Mouse (Mus musculus) spleen, adult 10 weeks (tissue): ENCODE measurements around the gene Dgat2l6. TPM values are rescaled to one million over a fixed set of nuclear protein-coding genes. Genes with fewer than 3 reads are reported as not detected.

Source experiments
- polyA plus RNA-seq: library from polyadenylated mRNA; stranded (reverse); fragments of 350-450 nt; fragmentation: Illumina TruSeq; extraction: RNeasy Lipid Tissue Mini Kit (QIAGEN cat#74804); gene quantifications from one replicate; pipeline ENCODE4 v1.2.3, GENCODE M21; 2015; ENCODE audit warnings: low replicate concordance; ENCODE audit not compliant: insufficient read depth

The Dgat2l6 gene
- polyA plus RNA-seq, result not detected

GRCm38 (mm10) chrX:100524471-100524870 is at the start of gene Dgat2l6:
Gene Dgat2l6 (plus strand): TSS chrX:100524838.

GRCm38 (mm10) chrX:100494068-100494978 is 30.3 kb upstream of the Dgat2l6 start, which contains the start of gene Igbp1:
Gene Igbp1 (plus strand): TSS chrX:100494291.

GRCm38 (mm10) chrX:100571951-100572350 is 47.3 kb downstream of the Dgat2l6 start, which contains the start of gene Awat1:
Gene Awat1 (plus strand): TSS chrX:100572251.

GRCm38 (mm10) chrX:100594791-100595190 is 70.2 kb downstream of the Dgat2l6 start, which contains the start of gene P2ry4:
Gene P2ry4 (minus strand): TSS chrX:100594869.

Other genes with a start within 250 kb of the Dgat2l6 start
- not detected for gene Otud6a, start 95.8 kb upstream of the Dgat2l6 start, polyA plus RNA-seq
- gene Awat2, start 82.1 kb upstream of the Dgat2l6 start, polyA plus RNA-seq, result 0.76 TPM
- gene Igbp1, start 30.5 kb upstream of the Dgat2l6 start, polyA plus RNA-seq, result 94.9 TPM
- gene Awat1, start 47.4 kb downstream of the Dgat2l6 start, polyA plus RNA-seq, result not detected
- gene P2ry4, start 70.0 kb downstream of the Dgat2l6 start, polyA plus RNA-seq, result not detected
- gene Arr3, start 80.7 kb downstream of the Dgat2l6 start, polyA plus RNA-seq, result not detected
- gene Kif4, start 100.9 kb downstream of the Dgat2l6 start, polyA plus RNA-seq, result 6.6 TPM
- gene Pdzd11, start 101.7 kb downstream of the Dgat2l6 start, polyA plus RNA-seq, result 40.2 TPM
- gene Gdpd2, start 205.0 kb downstream of the Dgat2l6 start, polyA plus RNA-seq, result 204 TPM
- 10.6 TPM for gene Dlg3, start 242.9 kb downstream of the Dgat2l6 start, polyA plus RNA-seq